Mouse (Mus musculus): ENCODE results near the gene Abcc10.

Gene Abcc10

DNA sequence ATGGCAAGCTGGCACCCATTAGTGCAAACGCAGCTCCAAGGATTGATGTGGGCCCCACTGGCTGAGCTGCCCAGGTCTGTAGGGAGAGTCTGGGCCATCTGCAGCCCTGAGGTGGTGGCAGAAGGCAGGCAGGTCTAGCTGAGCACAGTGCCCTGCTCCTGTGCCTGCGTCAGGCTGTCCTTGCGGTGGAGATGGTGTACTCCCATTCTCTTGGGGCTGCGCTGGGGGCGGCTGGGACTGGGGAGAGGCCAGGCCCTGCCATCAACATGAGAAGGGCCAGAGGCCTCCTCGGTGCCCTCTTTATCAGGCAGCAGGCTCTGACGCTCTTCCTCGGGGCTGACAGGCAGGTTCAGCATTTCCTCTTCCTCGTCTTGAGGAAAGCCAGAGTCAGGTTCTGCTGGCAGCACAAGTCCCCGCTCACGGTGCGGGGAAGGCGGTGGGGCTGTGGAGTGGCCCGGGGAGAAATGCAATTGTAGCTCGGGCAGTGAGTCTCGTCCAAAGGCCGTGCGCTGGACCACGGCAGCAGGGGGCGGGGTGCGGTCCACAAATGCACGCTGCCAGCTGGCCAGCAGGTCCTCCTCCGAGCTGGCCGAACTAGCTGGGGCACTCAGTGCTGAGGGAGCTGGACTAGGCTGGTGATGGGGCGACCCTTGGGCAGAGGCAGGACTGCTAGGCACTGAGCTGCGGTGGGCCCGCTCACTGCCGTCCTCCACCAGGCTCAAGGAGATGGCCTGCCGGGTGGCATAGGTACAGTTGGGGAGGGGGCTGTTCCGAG is 69.7 kb downstream of the Abcc10 start:
- DNase-seq (ENCODE audit: low spot score) = no peak

DNA sequence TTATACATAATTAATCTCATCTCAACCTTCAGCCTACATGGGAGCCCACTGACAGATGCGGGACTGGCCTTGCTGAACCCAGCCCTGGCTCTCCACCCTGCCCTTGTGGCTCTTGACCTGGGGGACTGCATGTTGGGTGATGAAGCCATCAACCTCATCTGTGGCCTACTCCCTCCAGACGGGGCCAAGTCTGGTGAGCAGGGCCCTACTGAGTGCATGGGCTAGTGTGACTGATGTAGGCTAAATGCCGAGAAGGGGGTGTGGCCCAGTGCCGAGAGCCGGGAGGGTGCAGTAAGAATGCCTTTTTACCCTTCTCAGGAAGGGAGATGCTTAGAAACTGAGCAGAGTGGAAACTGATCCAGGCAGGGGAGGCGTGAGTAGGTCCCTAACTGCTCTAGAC is 73.0 kb downstream of the Abcc10 start:
- no peak for DNase-seq (ENCODE audit: low spot score)

DNA sequence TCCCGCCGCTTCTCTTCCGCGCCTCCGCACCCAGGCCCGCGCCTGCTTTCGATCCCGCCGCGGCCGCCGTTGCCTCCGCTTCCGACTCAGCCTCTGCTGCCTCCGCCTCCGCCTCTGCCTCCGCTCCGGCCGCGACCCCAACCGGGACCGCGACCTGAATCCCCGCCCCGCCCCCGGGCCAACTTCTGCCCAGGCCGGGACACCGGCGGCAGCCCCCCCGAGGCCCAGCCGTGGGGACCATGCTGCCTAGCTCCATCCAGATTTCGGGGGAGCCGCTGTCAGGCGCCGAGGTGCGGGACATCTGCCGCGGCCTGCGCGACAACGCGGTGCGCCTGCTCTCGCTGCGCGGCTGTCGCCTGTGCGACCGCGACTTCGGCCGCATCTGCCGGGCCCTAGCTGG is 74.0 kb downstream of the Abcc10 start:
- DNase-seq (ENCODE audit: low spot score) = peak; percentile 51

DNA sequence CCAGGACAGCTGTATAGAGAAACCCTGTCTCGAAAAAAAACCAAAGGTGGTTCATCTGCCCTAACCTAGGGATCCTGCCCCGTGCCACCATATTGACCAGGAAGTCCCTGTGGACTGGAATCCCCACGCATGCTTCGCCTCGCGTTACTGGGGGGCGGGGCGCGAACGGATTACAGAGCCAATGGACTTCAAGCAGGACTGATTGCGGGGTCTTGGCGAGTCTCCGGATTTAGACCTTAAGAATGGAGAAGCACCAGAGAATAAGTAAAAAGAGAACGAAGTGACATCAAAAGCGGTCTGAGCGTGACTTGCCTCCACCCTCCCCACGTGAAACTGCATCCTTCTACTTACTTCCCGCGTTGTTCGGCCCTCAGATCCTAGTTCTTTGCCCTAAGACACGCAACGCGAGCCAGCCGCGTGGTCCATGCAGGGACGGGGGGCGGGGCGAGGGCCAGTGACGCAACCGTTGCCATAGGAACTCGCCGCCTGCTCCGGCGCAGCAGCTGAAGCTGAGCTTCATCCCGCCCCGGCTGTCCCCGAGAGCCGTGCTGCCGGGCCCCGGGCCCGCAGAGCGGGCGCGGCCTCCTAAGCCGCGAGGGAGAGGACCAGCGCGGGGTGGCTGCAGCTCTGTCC is 74.6 kb downstream of the Abcc10 start, which contains the start of gene Lrrc73:
Gene Lrrc73 (plus strand): TSS at position 80 of the 633 bp plus-strand sequence.
- DNase-seq (ENCODE audit: low spot score) = peak; percentile 91

Data from ovary, postnatal 36 days (tissue).